Comparison of ENCODE assay signal across 19 mouse cellular contexts in the genomic region with DNA sequence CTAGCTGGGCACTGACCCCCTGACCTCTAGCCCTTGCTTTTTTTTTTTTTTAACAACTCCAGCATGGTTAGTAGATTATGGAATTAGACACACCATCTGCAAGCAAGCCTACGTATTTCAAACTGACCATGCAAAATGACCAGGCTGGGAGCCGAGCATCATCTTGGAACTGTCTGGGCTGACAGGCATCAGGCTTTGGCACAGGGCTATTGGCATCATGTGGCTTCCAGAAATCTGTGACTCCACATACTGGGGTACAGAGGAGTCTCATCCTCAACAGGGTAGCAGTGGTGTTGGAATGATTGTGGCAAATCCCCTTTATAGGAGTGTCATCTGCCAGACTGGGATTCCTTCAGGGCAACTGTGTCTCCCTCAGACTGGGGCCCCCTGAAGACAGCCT.
DNase-seq lines count a peak whose midpoint lies in the region; ATAC-seq lines count a peak whose summit lies in the region.
"Had no signal": no experiment of that assay in that cellular context is flagged by ENCODE, and none has a peak within 500 bp of the region (broad histone marks: within the 10 kb centered on the region; RNA-seq: fewer than 3 reads in every experiment).

No protein-coding gene starts in this region.

- H3K9me3 ChIP-seq in hindbrain, embryonic 10.5 days = no peaks in the 10 kb centered on the region
- H3K9me3 ChIP-seq in hindbrain, embryonic 12.5 days (replicated peaks) = no peaks in the 10 kb centered on the region
- H3K9me3 ChIP-seq in midbrain, embryonic 13.5 days = no peaks in the 10 kb centered on the region
- H3K9me3 ChIP-seq in midbrain, embryonic 11.5 days (ENCODE audit: control insufficient read depth, low read length) = no peaks in the 10 kb centered on the region
- H3K9me3 ChIP-seq: embryonic facial prominence, embryonic 12.5 days; forebrain, embryonic 13.5 days; forebrain, embryonic 15.5 days had no signal

- peak; percentile 53 to 55 for DNase-seq in cerebellum, postnatal 14 days
- no peak for DNase-seq in cerebellum, adult 11 months
- no peak for DNase-seq in hindbrain, embryonic 10.5 days (ENCODE audit: low spot score)
- DNase-seq in midbrain, embryonic 11.5 days (ENCODE audit: low spot score, missing footprints) = no peak
- no peak for DNase-seq in gastrocnemius, postnatal 4 days (ENCODE audit: low spot score in 2 of 2)
- DNase-seq: adrenal gland, adult 2 months; adrenal gland, postnatal 10 days; adrenal gland, postnatal 25 days; cerebellum, adult 11-12 months; cerebellum, adult 8-10 months; cerebellum, adult 9-11 months; cerebellum, postnatal 36 days; embryo, embryonic 11 days; forebrain, postnatal 0 days had no signal

- H3K27me3 ChIP-seq in hindbrain, embryonic 10.5 days (ENCODE audit: insufficient read depth, poor library complexity, severe bottlenecking) = no peaks in the 10 kb centered on the region; the same call in 1 of the 2 replicates
- H3K27me3 ChIP-seq in hindbrain, embryonic 12.5 days = no peaks in the 10 kb centered on the region
- H3K27me3 ChIP-seq in midbrain, embryonic 13.5 days = no peaks in the 10 kb centered on the region
- no peaks in the 10 kb centered on the region for H3K27me3 ChIP-seq in midbrain, embryonic 11.5 days (ENCODE audit: control insufficient read depth, insufficient read depth, low read length)
- H3K27me3 ChIP-seq: embryonic facial prominence, embryonic 12.5 days; forebrain, embryonic 13.5 days; forebrain, embryonic 15.5 days had no signal

- H3K36me3 ChIP-seq in hindbrain, embryonic 10.5 days = no peaks in the 10 kb centered on the region
- H3K36me3 ChIP-seq in hindbrain, embryonic 12.5 days = no peaks in the 10 kb centered on the region
- no peaks in the 10 kb centered on the region for H3K36me3 ChIP-seq in midbrain, embryonic 13.5 days
- H3K36me3 ChIP-seq in midbrain, embryonic 11.5 days (ENCODE audit: control insufficient read depth, insufficient read depth, low read length) = no peaks in the 10 kb centered on the region
- H3K36me3 ChIP-seq: embryonic facial prominence, embryonic 12.5 days; forebrain, embryonic 15.5 days had no signal

- H3K9ac ChIP-seq in hindbrain, embryonic 12.5 days = no peak overlapping the region
- no peak overlapping the region for H3K9ac ChIP-seq in midbrain, embryonic 13.5 days (replicated peaks)
- H3K9ac ChIP-seq in midbrain, embryonic 11.5 days (ENCODE audit: low read length) = no peak overlapping the region
- H3K9ac ChIP-seq: embryonic facial prominence, embryonic 12.5 days; forebrain, embryonic 13.5 days; forebrain, embryonic 15.5 days; forebrain, postnatal 0 days had no signal

- ATAC-seq in hindbrain, embryonic 12.5 days (ENCODE audit: low FRiP score) = no peak
- ATAC-seq in midbrain, embryonic 13.5 days = 0 out of 2 replicates have a peak, but pooled peaks have one; percentile 24
- ATAC-seq in midbrain, embryonic 11.5 days (ENCODE audit: low FRiP score) = no peak
- ATAC-seq: forebrain, embryonic 13.5 days; forebrain, embryonic 15.5 days; forebrain, postnatal 0 days had no signal

- H3K4me2 ChIP-seq in hindbrain, embryonic 12.5 days (replicated peaks) = no peak overlapping the region
- H3K4me2 ChIP-seq in midbrain, embryonic 13.5 days (replicated peaks) = no peak overlapping the region
- H3K4me2 ChIP-seq in midbrain, embryonic 11.5 days = no peak overlapping the region
- H3K4me2 ChIP-seq: embryonic facial prominence, embryonic 12.5 days; forebrain, embryonic 13.5 days; forebrain, embryonic 15.5 days had no signal

- H3K4me1 ChIP-seq in hindbrain, embryonic 10.5 days (replicated peaks) = peaks cover 6% of the 10 kb centered on the region; the same call in 1 of the 2 replicates
- peaks cover 3% of the 10 kb centered on the region; the same call in 1 of the 2 replicates for H3K4me1 ChIP-seq in hindbrain, embryonic 12.5 days
- H3K4me1 ChIP-seq in midbrain, embryonic 13.5 days (replicated peaks) = peaks cover 17% of the 10 kb centered on the region
- H3K4me1 ChIP-seq in midbrain, embryonic 11.5 days (ENCODE audit: control insufficient read depth, insufficient read depth, low read length) = no peaks in the 10 kb centered on the region

- WGBS in hindbrain, embryonic 10.5 days = 51% methylated on average over 2 of the region's 2 CpGs
- WGBS in hindbrain, embryonic 12.5 days = 66% methylated on average over 2 of the region's 2 CpGs
- 59% methylated on average over 2 of the region's 2 CpGs for WGBS in midbrain, embryonic 13.5 days
- 45% methylated on average over 2 of the region's 2 CpGs for WGBS in midbrain, embryonic 11.5 days

- no peak overlapping the region for H3K4me3 ChIP-seq in hindbrain, embryonic 10.5 days
- H3K4me3 ChIP-seq in hindbrain, embryonic 12.5 days = no peak overlapping the region
- H3K4me3 ChIP-seq in midbrain, embryonic 13.5 days (replicated peaks) = no peak overlapping the region
- no peak overlapping the region for H3K4me3 ChIP-seq in midbrain, embryonic 11.5 days (ENCODE audit: low read depth, low read length)
- H3K4me3 ChIP-seq: embryonic facial prominence, embryonic 12.5 days; forebrain, embryonic 13.5 days; forebrain, embryonic 15.5 days had no signal

- 0 out of 2 replicates have a peak overlapping the region, but pooled peaks have one; percentile 1 for H3K27ac ChIP-seq in hindbrain, embryonic 10.5 days
- H3K27ac ChIP-seq in hindbrain, embryonic 12.5 days = no peak overlapping the region
- no peak overlapping the region for H3K27ac ChIP-seq in midbrain, embryonic 13.5 days
- H3K27ac ChIP-seq in midbrain, embryonic 11.5 days (ENCODE audit: low read depth, low read length) = no peak overlapping the region
- H3K27ac ChIP-seq: embryonic facial prominence, embryonic 12.5 days; forebrain, embryonic 13.5 days; forebrain, embryonic 15.5 days had no signal

Comparison
In these comparisons a context has a peak if more than half of its experiments do, and no peak if none do; other contexts are left out.
1. DNase-seq: peak in cerebellum, postnatal 14 days (2 of 2); none in cerebellum, adult 11 months (single experiment), hindbrain, embryonic 10.5 days (single experiment), midbrain, embryonic 11.5 days (single experiment) and gastrocnemius, postnatal 4 days (0 of 2).